Mouse (Mus musculus) intestine, postnatal 0 days (tissue): ENCODE results near the gene Nprl2. TPM values are rescaled to one million over a fixed set of nuclear protein-coding genes. Genes with fewer than 3 reads are reported as not detected.

ENCODE experiments used
- ATAC-seq: fragments of 200-750 bp; cut with Nextera tagmentation; 2 replicates; pipeline ENCODE4 v1.8.0; 2017; ENCODE audit warnings: mild to moderate bottlenecking, moderate TSS enrichment, moderate library complexity
- H3K27ac ChIP-seq: fragments of 300-500 bp; sonication (generic); 2 replicates; pipeline ENCODE4 v1.5.1; 2014; ENCODE audit warnings: mild to moderate bottlenecking, low read depth, low read length, moderate library complexity
- H3K27me3 ChIP-seq: fragments of 300-500 bp; sonication (generic); replicated peaks from 2 replicates; pipeline ENCODE4 v1.6.1; 2014; ENCODE audit warnings: low read length, mixed read lengths; ENCODE audit not compliant: control insufficient read depth, insufficient read depth
- H3K36me3 ChIP-seq: fragments of 300-500 bp; sonication (generic); 2 replicates; pipeline ENCODE4 v1.6.1; 2014; ENCODE audit warnings: mild to moderate bottlenecking, moderate library complexity; ENCODE audit not compliant: control insufficient read depth, insufficient read depth
- H3K4me1 ChIP-seq: fragments of 300-500 bp; sonication (generic); replicated peaks from 2 replicates; pipeline ENCODE4 v1.6.1; 2014; ENCODE audit warnings: antibody characterized with exemption, low read length, mixed read lengths; ENCODE audit not compliant: control insufficient read depth, insufficient read depth
- H3K4me2 ChIP-seq: fragments of 300-500 bp; sonication (generic); replicated peaks from 2 replicates; pipeline ENCODE4 v1.6.1; 2014; ENCODE audit warnings: low read depth, mild to moderate bottlenecking, moderate library complexity
- H3K4me3 ChIP-seq: fragments of 300-500 bp; sonication (generic); 2 replicates; pipeline ENCODE4 v1.5.1; 2014; ENCODE audit warnings: low read depth, low read length
- H3K9ac ChIP-seq: fragments of 300-500 bp; sonication (generic); 2 replicates; pipeline ENCODE4 v1.6.1; 2014; ENCODE audit warnings: mild to moderate bottlenecking, low read depth, low read length
- H3K9me3 ChIP-seq: fragments of 300-500 bp; sonication (generic); 2 replicates; pipeline ENCODE4 v1.6.1; 2016; ENCODE audit warnings: mixed run types; ENCODE audit not compliant: control insufficient read depth
- CTCF ChIP-seq: sonication (generic); IDR thresholded peaks from 2 replicates; pipeline ENCODE4 v1.5.1; 2016; ENCODE audit warnings: low read depth, mild to moderate bottlenecking, control low read depth, antibody characterized with exemption, moderate library complexity
- WGBS: fragments of 180-500 bp; shearing (Covaris S2); extraction: QIAGEN DNeasy Blood & Tissue Kit; methylation state at CpG from one replicate; pipeline ENCODE4 v1.1.7; 2014; 5-methylcytosine and 5-hydroxymethylcytosine counted together
- polyA plus RNA-seq: library from polyadenylated mRNA; unstranded; fragments of >200 nt; fragmentation: Nextera tagmentation; extraction: Ambion mirVana; gene quantifications from 2 replicates; pipeline ENCODE4 v1.2.1, GENCODE M21; 2015

Gene Nprl2
- polyA plus RNA-seq, 1 experiment from 2014 or later = 20.0 TPM

DNA sequence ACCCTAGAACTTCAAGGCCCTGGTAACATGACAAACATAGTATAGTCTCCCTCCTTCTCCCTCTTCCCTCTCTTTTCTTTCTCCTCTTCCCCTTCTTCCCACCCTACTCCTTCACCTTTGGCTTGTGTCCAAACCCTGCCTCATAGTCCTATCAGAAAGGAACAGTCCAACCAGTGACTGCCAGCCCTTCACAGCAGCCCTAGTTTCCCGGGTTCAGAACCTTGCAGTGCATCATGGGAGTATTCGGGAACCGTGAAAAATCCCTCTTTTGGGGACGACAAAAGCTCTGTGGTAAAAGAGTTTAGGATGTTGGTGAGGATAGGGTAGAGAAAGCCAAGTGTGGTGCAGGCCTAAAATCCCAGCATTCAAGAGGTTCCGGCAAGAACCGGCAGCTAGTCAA, 21.7 kb upstream of the Nprl2 start:
- WGBS = 72% methylated on average over 6 of the region's 6 CpGs
- H3K4me1 ChIP-seq = peaks cover 4% of the 10 kb centered on the region; the same call in 1 of the 2 replicates
- no peak for TF ChIP-seq CTCF
- H3K4me3 ChIP-seq = no peak overlapping the region
- H3K9ac ChIP-seq = no peak overlapping the region
- no peak overlapping the region for H3K27ac ChIP-seq
- H3K4me2 ChIP-seq = no peak overlapping the region
- no peaks in the 10 kb centered on the region for H3K27me3 ChIP-seq
- ATAC-seq = no peak
- no peaks in the 10 kb centered on the region for H3K36me3 ChIP-seq
- no peaks in the 10 kb centered on the region for H3K9me3 ChIP-seq

DNA sequence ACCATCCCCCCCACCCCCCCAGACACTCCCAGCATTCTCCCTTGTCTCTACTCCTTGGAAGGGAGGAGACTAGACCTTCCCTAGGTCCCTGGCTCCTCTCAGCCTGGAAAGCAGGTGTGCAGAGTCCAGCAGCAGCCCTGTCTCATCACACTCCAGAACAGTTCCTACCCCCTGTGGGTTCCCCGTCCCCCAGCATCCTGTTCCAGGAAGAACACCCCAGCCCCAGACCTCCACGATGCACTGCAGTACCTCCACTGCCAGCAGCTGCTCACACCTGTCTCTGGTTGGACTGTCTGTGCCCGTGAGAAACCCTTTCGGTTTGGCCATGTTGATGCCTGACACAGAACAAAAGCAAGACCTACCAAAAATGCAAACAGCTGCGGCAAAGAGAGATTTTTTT, 20.8 kb upstream of the Nprl2 start:
- peaks cover 4% of the 10 kb centered on the region; the same call in 1 of the 2 replicates for H3K4me1 ChIP-seq
- no peaks in the 10 kb centered on the region for H3K36me3 ChIP-seq
- H3K4me2 ChIP-seq = no peak overlapping the region
- H3K27ac ChIP-seq = no peak overlapping the region
- WGBS = 49% methylated on average over 5 of the region's 5 CpGs
- no peak for TF ChIP-seq CTCF
- H3K9me3 ChIP-seq = no peaks in the 10 kb centered on the region
- no peak overlapping the region for H3K4me3 ChIP-seq
- no peak for ATAC-seq
- H3K27me3 ChIP-seq = no peaks in the 10 kb centered on the region
- H3K9ac ChIP-seq = no peak overlapping the region

DNA sequence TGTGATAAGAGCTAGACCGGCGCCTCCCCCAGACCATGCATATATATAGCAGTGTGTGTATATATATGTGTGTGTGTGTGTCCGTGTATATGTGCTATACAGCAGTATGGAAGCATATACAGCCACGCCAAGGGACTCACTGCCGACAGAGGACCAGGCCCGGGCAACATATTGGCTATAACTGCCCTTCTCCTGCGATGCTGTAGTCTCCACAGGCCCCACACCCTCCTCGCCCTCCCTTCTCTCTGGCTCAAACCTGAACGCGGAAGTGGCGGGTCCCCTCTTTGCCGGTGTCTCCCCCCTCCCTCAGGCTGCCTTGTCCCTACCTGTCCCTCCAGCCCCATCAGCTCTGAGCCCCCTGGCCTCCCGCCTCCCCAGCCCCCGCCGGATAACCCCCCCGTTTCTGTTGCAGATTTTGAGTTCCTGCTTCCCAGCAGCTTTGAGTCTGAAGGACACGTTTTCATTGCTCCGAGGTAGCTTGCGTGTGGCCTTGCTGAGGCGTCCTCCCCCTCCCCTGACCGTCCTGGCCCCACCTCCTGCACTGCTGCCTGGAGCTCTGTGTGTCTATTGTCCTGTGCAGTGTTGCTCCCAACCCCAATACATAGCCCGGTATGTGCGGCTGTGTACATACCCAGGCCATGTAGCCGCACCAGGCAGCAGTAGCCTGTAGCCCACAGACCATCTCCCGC, 20.2 kb upstream of the Nprl2 start:
- Histone ChIP-seq H3K27me3 (no peaks in the 10 kb centered on the region), H3K4me3 (no peak overlapping the region; the same call in 1 of the 2 replicates), H3K9ac (no peak overlapping the region), H3K4me1 (peaks cover 4% of the 10 kb centered on the region; the same call in 1 of the 2 replicates), H3K27ac (no peak overlapping the region), H3K36me3 (no peaks in the 10 kb centered on the region), H3K9me3 (no peaks in the 10 kb centered on the region), H3K4me2 (peak overlapping the region; percentile 48)
- WGBS = 15% methylated on average over 25 of the region's 25 CpGs
- ATAC-seq = no peak
- TF ChIP-seq CTCF = no peak

DNA sequence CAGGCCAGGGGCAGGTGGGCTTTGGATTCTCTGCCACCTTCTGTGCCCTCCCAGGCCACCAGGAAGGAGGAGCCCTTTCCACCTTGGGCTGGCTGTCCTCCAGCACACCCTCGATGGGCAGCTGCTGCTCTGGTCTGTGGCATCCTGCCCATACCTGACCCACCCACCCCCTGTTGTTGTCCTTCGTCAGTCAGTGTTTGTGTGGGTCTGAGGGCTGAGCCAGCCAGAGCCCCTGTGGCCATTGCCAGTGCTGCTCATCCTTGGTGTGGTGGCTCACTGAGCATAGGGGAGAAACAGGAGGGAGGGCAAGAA, 19.7 kb upstream of the Nprl2 start:
- ATAC-seq = no peak
- 23% methylated on average over 2 of the region's 2 CpGs for WGBS
- Histone ChIP-seq H3K9me3 (no peaks in the 10 kb centered on the region), H3K27ac (no peak overlapping the region), H3K4me3 (no peak overlapping the region; the same call in 1 of the 2 replicates), H3K4me1 (peaks cover 4% of the 10 kb centered on the region; the same call in 1 of the 2 replicates), H3K27me3 (no peaks in the 10 kb centered on the region; the same call in 1 of the 2 replicates), H3K36me3 (no peaks in the 10 kb centered on the region), H3K9ac (no peak overlapping the region), H3K4me2 (peak overlapping the region; percentile 48)
- TF ChIP-seq CTCF = no peak

DNA sequence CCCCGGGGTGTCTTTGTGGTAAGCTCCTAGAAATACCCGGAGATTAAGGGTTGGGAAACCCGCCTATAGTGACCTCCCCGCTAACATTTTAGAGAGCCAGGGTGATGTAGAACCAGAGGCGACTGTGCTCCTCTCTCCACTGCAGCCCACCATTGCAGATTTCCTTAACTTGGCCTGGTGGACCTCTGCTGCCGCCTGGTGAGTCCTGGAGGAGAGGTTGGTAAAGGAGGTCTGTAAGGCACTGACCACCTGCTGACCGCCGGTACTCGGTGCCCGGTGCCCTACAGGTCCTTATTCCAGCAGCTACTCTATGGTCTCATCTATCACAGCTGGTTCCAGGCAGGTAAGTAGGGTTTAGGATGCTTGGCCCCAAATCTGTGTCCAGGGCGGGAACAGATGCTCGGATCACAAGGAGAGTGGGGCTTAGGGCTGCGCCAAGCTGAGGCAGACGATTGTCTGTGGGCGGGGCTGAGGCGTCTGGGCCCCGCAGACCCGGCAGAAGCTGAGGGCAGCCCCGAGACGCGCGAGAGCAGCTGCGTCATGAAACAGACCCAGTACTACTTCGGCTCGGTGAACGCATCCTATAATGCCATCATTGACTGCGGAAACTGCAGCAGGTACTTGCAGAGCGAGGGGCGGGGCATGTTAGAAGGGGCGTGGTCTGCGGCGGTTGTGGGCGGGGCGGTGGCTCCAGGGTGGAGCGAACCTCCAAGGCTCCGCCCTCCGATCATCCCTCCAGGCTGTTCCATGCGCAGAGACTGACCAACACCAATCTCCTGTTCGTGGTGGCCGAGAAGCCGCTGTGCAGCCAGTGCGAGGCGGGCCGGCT, 15.6 kb upstream of the Nprl2 start:
- Histone ChIP-seq H3K27ac (no peak overlapping the region), H3K9me3 (no peaks in the 10 kb centered on the region), H3K4me2 (peak overlapping the region; percentile 75), H3K4me3 (peak overlapping the region; percentile 33), H3K27me3 (no peaks in the 10 kb centered on the region; the same call in 1 of the 2 replicates), H3K9ac (peak overlapping the region; percentile 26; the same call in 1 of the 2 replicates), H3K36me3 (no peaks in the 10 kb centered on the region), H3K4me1 (peaks cover 4% of the 10 kb centered on the region; the same call in 1 of the 2 replicates)
- peak; percentile 63 for ATAC-seq
- peak; percentile 31; the same call in 1 of the 2 replicates for TF ChIP-seq CTCF
- WGBS = 7% methylated on average over 43 of the region's 44 CpGs

DNA sequence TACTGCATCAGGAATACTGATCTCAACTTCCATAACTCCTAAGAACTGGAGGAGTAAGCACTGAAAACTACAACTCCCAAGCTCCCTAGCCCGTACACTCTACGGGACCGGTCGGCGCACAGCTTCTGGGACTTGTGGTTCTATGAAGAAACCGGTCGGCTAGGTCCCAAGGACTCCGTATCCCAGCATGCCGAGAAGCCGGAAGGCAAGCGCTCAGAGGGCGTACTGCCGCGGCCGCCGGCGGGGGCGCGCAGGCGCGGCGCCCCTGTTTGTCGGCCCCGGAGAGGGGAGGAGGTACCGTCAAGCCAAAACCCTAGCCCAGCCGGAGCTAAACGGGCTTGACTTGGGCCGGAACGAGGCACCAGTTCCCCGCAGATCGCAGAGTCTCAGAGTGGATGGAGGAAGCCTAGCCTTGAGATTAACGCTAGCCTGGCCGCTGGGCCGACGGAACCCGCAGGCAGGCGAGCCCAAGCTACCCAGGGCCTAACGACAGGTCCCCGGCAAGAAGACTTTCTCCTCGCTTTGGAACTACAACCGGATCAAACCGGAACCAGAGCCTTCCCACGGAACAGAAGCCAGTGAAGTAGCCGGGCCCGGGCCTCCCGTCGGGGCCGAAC, 8.1 kb upstream of the Nprl2 start, which contains the start of gene Tmem115:
Tmem115 (plus strand) TSS at position 155 of the 617 bp plus-strand sequence.
- ATAC-seq = peak; percentile 97
- TF ChIP-seq CTCF = peak; percentile 51
- under 1% methylated on average over 48 of the region's 48 CpGs for WGBS
- H3K27ac ChIP-seq = peak within 1 kb of the TSS; percentile 77
- H3K27me3 ChIP-seq = no peaks in the 10 kb centered on the region
- peak within 1 kb of the TSS; percentile 93 for H3K9ac ChIP-seq
- H3K4me2 ChIP-seq = peak within 1 kb of the TSS; percentile 93
- H3K4me1 ChIP-seq = peaks cover 13% of the 10 kb centered on the region
- H3K9me3 ChIP-seq = no peaks in the 10 kb centered on the region
- peak within 1 kb of the TSS; percentile 86 for H3K4me3 ChIP-seq
- H3K36me3 ChIP-seq = peaks cover 14% of the 10 kb centered on the region
